Mouse (Mus musculus) midbrain, postnatal 0 days (tissue): Measurements from ENCODE around the gene Trim16. TPM values are rescaled to one million over a fixed set of nuclear protein-coding genes. Genes with fewer than 3 reads are reported as not detected.

Experiments
- ATAC-seq: fragments of 200-750 bp; cut with Nextera tagmentation; 2 replicates; pipeline ENCODE4 v1.8.0; 2017; ENCODE audit warnings: moderate number of reproducible peaks, mild to moderate bottlenecking, moderate TSS enrichment, moderate library complexity; ENCODE audit not compliant: low FRiP score
- DNase-seq: peaks from one replicate; pipeline ENCODE4 v3.0.0-alpha.2; 2015; ENCODE audit warnings: low spot score
- H3K27ac ChIP-seq: fragments of 300-500 bp; sonication (generic); 2 replicates; pipeline ENCODE4 v1.5.1; 2014; ENCODE audit warnings: low read depth, mild to moderate bottlenecking, low read length, mixed read lengths
- H3K27me3 ChIP-seq: fragments of 300-500 bp; sonication (generic); 2 replicates; pipeline ENCODE4 v1.6.1; 2014; ENCODE audit warnings: low read length, control low read depth, mixed read lengths; ENCODE audit not compliant: insufficient read depth
- H3K36me3 ChIP-seq: fragments of 300-500 bp; sonication (generic); 2 replicates; pipeline ENCODE4 v1.6.1; 2014; ENCODE audit warnings: low read length, control low read depth, mixed read lengths; ENCODE audit not compliant: insufficient read depth
- H3K4me1 ChIP-seq: fragments of 300-500 bp; sonication (generic); 2 replicates; pipeline ENCODE4 v1.6.1; 2014; ENCODE audit warnings: mild to moderate bottlenecking, control low read depth, antibody characterized with exemption, low read length, mixed read lengths; ENCODE audit not compliant: insufficient read depth
- H3K4me2 ChIP-seq: fragments of 300-500 bp; sonication (generic); 2 replicates; pipeline ENCODE4 v1.6.1; 2014; ENCODE audit warnings: low read depth, mild to moderate bottlenecking, low read length, mixed read lengths; ENCODE audit not compliant: poor library complexity, severe bottlenecking
- H3K4me3 ChIP-seq: fragments of 300-500 bp; sonication (generic); 2 replicates; pipeline ENCODE4 v1.5.1; 2014; ENCODE audit warnings: low read depth, mild to moderate bottlenecking, low read length, moderate library complexity
- H3K9ac ChIP-seq: fragments of 300-500 bp; sonication (generic); replicated peaks from 2 replicates; pipeline ENCODE4 v1.6.1; 2014; ENCODE audit warnings: mild to moderate bottlenecking, low read length, moderate library complexity, mixed read lengths; ENCODE audit not compliant: poor library complexity, severe bottlenecking
- H3K9me3 ChIP-seq: fragments of 300-500 bp; sonication (generic); 2 replicates; pipeline ENCODE4 v1.6.1; 2016; ENCODE audit warnings: low read length, control low read depth
- CTCF ChIP-seq: IDR thresholded peaks from 2 replicates; pipeline ENCODE4 v1.5.1; 2016; ENCODE audit warnings: antibody characterized with exemption, mild to moderate bottlenecking
- WGBS: fragments of 180-500 bp; shearing (Covaris S2); extraction: QIAGEN DNeasy Blood & Tissue Kit; methylation state at CpG from one replicate; pipeline ENCODE4 v1.1.7; 2014; 5-methylcytosine and 5-hydroxymethylcytosine counted together
- polyA plus RNA-seq: library from polyadenylated mRNA; unstranded; fragments of >200 nt; fragmentation: Nextera tagmentation; extraction: Ambion mirVana; gene quantifications from 2 replicates; pipeline ENCODE4 v1.2.1, GENCODE M21; 2015
- total RNA-seq: library from RNA; depleted of rRNA; stranded (reverse); fragments of >200 nt; gene quantifications from 2 replicates; pipeline ENCODE4 v1.2.3, GENCODE M21; 2014

Trim16 gene
- total and polyA plus RNA-seq, 2 experiments from 2014 or later: 5.8 to 7.1 TPM

- WGBS: 69% methylated on average over 6 of the region's 6 CpGs
Measured at GRCm38 (mm10) chr11:62816591-62816990, 3.4 kb upstream of the Trim16 start.

GRCm38 (mm10) chr11:62819059-62819686 is 858 bp upstream of the Trim16 start:
- no peak overlapping the region for H3K4me3 ChIP-seq
- no peaks in the 10 kb centered on the region for H3K9me3 ChIP-seq
- H3K4me1 ChIP-seq: peaks cover 3% of the 10 kb centered on the region; the same call in 1 of the 2 replicates
- TF ChIP-seq CTCF: no peak
- ATAC-seq (no peak), DNase-seq (no peak)
- no peaks in the 10 kb centered on the region for H3K27me3 ChIP-seq
- no peak overlapping the region for H3K9ac ChIP-seq
- no peak overlapping the region for H3K27ac ChIP-seq
- WGBS: 95% methylated on average over 8 of the region's 8 CpGs
- no peaks in the 10 kb centered on the region for H3K36me3 ChIP-seq
- no peak overlapping the region for H3K4me2 ChIP-seq

More at GRCm38 (mm10) chr11:62816591-62816990, 3.4 kb upstream of the Trim16 start:
- H3K9ac ChIP-seq: no peak overlapping the region
- H3K4me1 ChIP-seq: peaks cover 3% of the 10 kb centered on the region; the same call in 1 of the 2 replicates
- no peaks in the 10 kb centered on the region for H3K9me3 ChIP-seq
- no peaks in the 10 kb centered on the region for H3K27me3 ChIP-seq
- no peaks in the 10 kb centered on the region for H3K36me3 ChIP-seq
- H3K4me2 ChIP-seq: no peak overlapping the region
- TF ChIP-seq CTCF: no peak
- H3K4me3 ChIP-seq: no peak overlapping the region
- DNase-seq (no peak), ATAC-seq (no peak)
- H3K27ac ChIP-seq: no peak overlapping the region

- Histone ChIP-seq H3K36me3 (no peaks in the 10 kb centered on the region), H3K4me1 (peaks cover 3% of the 10 kb centered on the region; the same call in 1 of the 2 replicates), H3K27me3 (no peaks in the 10 kb centered on the region), H3K9ac (peak overlapping the region; percentile 42), H3K4me2 (peak overlapping the region; percentile 78), H3K9me3 (no peaks in the 10 kb centered on the region), H3K4me3 (peak overlapping the region; percentile 44), H3K27ac (no peak overlapping the region)
- 23% methylated on average over 16 of the region's 16 CpGs for WGBS
- DNase-seq (peak; percentile 13), ATAC-seq (no peak)
- TF ChIP-seq CTCF: no peak
Measured at GRCm38 (mm10) chr11:62820661-62821437, 818 bp downstream of the Trim16 start.

GRCm38 (mm10) chr11:62821893-62822292 is 1.9 kb downstream of the Trim16 start:
- no peak for ATAC-seq
- no peaks in the 10 kb centered on the region for H3K9me3 ChIP-seq
- H3K4me3 ChIP-seq: 0 out of 2 replicates have a peak overlapping the region, but pooled peaks have one; percentile 1
- no peaks in the 10 kb centered on the region for H3K36me3 ChIP-seq
- peaks cover 3% of the 10 kb centered on the region; the same call in 1 of the 2 replicates for H3K4me1 ChIP-seq
- DNase-seq: no peak
- 76% methylated on average over 5 of the region's 5 CpGs for WGBS
- TF ChIP-seq CTCF: no peak
- H3K9ac ChIP-seq: no peak overlapping the region
- no peaks in the 10 kb centered on the region for H3K27me3 ChIP-seq
- H3K4me2 ChIP-seq: peak overlapping the region; percentile 36
- H3K27ac ChIP-seq: no peak overlapping the region

- no peaks in the 10 kb centered on the region for H3K9me3 ChIP-seq
- 75% methylated on average over 7 of the region's 7 CpGs for WGBS
- DNase-seq (no peak), ATAC-seq (no peak)
- no peak overlapping the region for H3K4me2 ChIP-seq
- H3K27me3 ChIP-seq: no peaks in the 10 kb centered on the region
- no peaks in the 10 kb centered on the region for H3K36me3 ChIP-seq
- H3K4me3 ChIP-seq: no peak overlapping the region
- no peak for TF ChIP-seq CTCF
- H3K4me1 ChIP-seq: peaks cover 3% of the 10 kb centered on the region; the same call in 1 of the 2 replicates
- no peak overlapping the region for H3K27ac ChIP-seq
- no peak overlapping the region for H3K9ac ChIP-seq
Measured at GRCm38 (mm10) chr11:62824211-62824610, 4.2 kb downstream of the Trim16 start.
